Mouse (Mus musculus) kidney, embryonic 14.5 days (tissue): Measurements from ENCODE around the gene Rdm1. TPM values are rescaled to one million over a fixed set of nuclear protein-coding genes. Genes with fewer than 3 reads are reported as not detected.
"Not testable (repeated sequence)": the region's sequence is repeated elsewhere in the genome, so short reads cannot be mapped to it uniquely, and the experiment has no call there.

Source experiments
- ATAC-seq: fragments of 200-750 bp; cut with Nextera tagmentation; 2 replicates; pipeline ENCODE4 v1.8.0; 2017; ENCODE audit warnings: moderate number of reproducible peaks, mild to moderate bottlenecking, moderate TSS enrichment, moderate library complexity; ENCODE audit not compliant: low FRiP score, low TSS enrichment
- H3K27ac ChIP-seq: fragments of 300-500 bp; sonication (generic); 2 replicates; pipeline ENCODE4 v1.5.1; 2014; ENCODE audit warnings: low read depth, mild to moderate bottlenecking, low read length, moderate library complexity, mixed read lengths
- H3K27me3 ChIP-seq: fragments of 300-500 bp; sonication (generic); 2 replicates; pipeline ENCODE4 v1.6.1; 2014; ENCODE audit warnings: mild to moderate bottlenecking, low read length; ENCODE audit not compliant: control insufficient read depth, insufficient read depth
- H3K36me3 ChIP-seq: fragments of 300-500 bp; sonication (generic); 2 replicates; pipeline ENCODE4 v1.6.1; 2014; ENCODE audit warnings: low read length, mixed read lengths; ENCODE audit not compliant: control insufficient read depth, insufficient read depth
- H3K4me1 ChIP-seq: fragments of 300-500 bp; sonication (generic); 2 replicates; pipeline ENCODE4 v1.6.1; 2014; ENCODE audit warnings: low read length, mixed read lengths; ENCODE audit not compliant: control insufficient read depth, insufficient read depth
- H3K4me2 ChIP-seq: fragments of 300-500 bp; sonication (generic); replicated peaks from 2 replicates; pipeline ENCODE4 v1.6.1; 2014; ENCODE audit warnings: low read depth, mild to moderate bottlenecking, low read length
- H3K4me3 ChIP-seq: fragments of 300-500 bp; sonication (generic); 2 replicates; pipeline ENCODE4 v1.5.1; 2014; ENCODE audit warnings: mild to moderate bottlenecking, low read length
- H3K9ac ChIP-seq: fragments of 300-500 bp; sonication (generic); 2 replicates; pipeline ENCODE4 v1.6.1; 2014; ENCODE audit warnings: low read depth, mild to moderate bottlenecking, low read length, moderate library complexity
- H3K9me3 ChIP-seq: fragments of 300-500 bp; sonication (generic); 2 replicates; pipeline ENCODE4 v1.6.1; 2016; ENCODE audit warnings: low read length; ENCODE audit not compliant: control insufficient read depth
- WGBS: fragments of 180-500 bp; shearing (Covaris S2); extraction: QIAGEN DNeasy Blood & Tissue Kit; methylation state at CpG from one replicate; pipeline ENCODE4 v1.1.7; 2014; 5-methylcytosine and 5-hydroxymethylcytosine counted together
- polyA plus RNA-seq: library from polyadenylated mRNA; unstranded; fragments of >200 nt; fragmentation: Nextera tagmentation; extraction: Ambion mirVana; gene quantifications from 2 replicates; pipeline ENCODE4 v1.2.1, GENCODE M21; 2014

Gene Rdm1
- polyA plus RNA-seq, result 31.6 and 35.8 TPM in 2 replicates

DNA sequence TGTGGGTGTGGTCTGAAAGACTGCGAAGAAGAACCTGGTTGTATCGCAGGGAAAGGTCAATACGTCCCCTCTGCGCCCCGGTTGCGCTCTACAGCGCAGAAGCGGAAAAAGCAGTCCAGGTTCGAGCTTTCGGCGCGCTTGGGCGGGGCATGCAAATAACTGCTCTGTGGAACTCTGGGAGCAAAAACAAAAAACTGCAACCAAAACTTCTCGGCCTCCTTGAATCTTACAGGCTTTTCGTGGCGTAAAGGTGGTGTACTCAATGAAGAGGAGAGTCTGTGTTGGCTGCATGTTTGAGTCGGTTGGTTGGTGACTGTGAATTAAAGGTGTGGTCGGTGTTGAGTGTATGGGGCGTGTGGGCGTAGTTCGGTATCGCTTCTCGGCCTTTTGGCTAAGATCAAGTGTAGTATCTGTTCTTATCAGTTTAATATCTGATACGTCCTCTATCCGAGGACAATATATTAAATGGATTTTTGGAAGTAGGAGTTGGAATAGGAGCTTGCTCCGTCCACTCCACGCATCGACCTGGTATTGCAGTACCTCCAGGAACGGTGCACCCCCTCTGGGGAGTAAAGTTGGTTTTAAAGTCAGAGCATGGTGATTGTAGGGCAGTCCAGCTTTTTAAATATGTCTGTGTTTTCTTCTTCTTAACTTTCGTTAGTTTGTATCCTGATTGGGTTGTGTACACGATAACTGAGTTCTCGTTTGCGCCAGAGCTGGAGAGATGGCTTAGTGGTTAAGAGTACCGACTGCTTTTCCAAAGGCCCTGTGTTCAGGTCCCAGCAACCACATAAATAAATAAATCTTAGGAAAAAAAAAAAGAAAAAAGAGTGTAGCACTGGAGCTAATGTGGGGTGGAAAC lies at the start of gene Rdm1:
TSS of gene Rdm1 (plus strand) at position 201 of the 862 bp plus-strand sequence.
- peak within 1 kb of the TSS; percentile 44 for H3K4me3 ChIP-seq
- H3K4me2 ChIP-seq, result peak within 1 kb of the TSS; percentile 65
- no peaks in the 10 kb centered on the region for H3K36me3 ChIP-seq
- 0 out of 2 replicates have a peak, but pooled peaks cover 3% of the 10 kb centered on the region for H3K4me1 ChIP-seq
- no peaks in the 10 kb centered on the region for H3K27me3 ChIP-seq
- WGBS, result under 1% methylated on average over 31 of the region's 34 CpGs
- H3K27ac ChIP-seq, result peak within 1 kb of the TSS; percentile 96
- H3K9me3 ChIP-seq, result no peaks in the 10 kb centered on the region
- H3K9ac ChIP-seq, result peak within 1 kb of the TSS; percentile 68
- ATAC-seq, result peak; percentile 93

DNA sequence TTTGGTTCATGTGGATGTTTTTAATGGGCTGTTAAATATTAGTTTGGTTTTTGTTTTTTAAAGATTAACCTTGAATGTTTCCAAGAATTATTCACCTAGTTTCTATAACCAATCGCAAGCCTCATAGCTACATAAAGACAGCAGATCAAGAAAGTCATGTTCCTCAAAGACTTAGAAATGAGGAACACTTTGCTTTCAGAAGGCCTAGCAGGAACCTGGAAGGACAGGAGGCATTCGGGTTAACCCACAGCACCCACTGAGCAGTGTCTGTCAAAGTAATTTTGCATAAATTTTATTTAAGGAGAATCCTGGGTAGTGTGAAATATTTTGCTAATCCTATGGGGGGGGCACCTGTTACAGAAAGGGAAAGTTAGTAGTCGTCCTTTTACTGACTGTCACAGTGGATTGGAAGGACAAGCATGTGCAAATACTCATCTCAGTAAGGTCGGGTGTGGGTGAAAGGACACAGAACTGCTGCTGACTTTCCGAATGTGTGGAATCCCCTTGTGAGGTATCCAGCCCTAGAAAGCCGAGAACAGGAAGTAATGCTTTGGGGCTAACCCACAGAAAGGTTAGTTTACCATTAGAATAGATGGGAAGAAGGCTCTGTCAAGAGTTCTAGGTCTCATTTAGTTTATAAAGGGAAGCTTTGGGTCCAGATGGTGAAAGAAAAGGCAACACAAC lies 45.8 kb upstream of the Rdm1 start:
- H3K9ac ChIP-seq, result no peak overlapping the region
- H3K4me3 ChIP-seq, result no peak overlapping the region
- H3K36me3 ChIP-seq, result peaks cover 42% of the 10 kb centered on the region
- H3K4me1 ChIP-seq, result no peaks in the 10 kb centered on the region
- H3K4me2 ChIP-seq, result no peak overlapping the region
- no peaks in the 10 kb centered on the region for H3K9me3 ChIP-seq
- ATAC-seq, result no peak
- H3K27ac ChIP-seq, result no peak overlapping the region
- no peaks in the 10 kb centered on the region for H3K27me3 ChIP-seq
- 78% methylated on average over 6 of the region's 6 CpGs for WGBS

DNA sequence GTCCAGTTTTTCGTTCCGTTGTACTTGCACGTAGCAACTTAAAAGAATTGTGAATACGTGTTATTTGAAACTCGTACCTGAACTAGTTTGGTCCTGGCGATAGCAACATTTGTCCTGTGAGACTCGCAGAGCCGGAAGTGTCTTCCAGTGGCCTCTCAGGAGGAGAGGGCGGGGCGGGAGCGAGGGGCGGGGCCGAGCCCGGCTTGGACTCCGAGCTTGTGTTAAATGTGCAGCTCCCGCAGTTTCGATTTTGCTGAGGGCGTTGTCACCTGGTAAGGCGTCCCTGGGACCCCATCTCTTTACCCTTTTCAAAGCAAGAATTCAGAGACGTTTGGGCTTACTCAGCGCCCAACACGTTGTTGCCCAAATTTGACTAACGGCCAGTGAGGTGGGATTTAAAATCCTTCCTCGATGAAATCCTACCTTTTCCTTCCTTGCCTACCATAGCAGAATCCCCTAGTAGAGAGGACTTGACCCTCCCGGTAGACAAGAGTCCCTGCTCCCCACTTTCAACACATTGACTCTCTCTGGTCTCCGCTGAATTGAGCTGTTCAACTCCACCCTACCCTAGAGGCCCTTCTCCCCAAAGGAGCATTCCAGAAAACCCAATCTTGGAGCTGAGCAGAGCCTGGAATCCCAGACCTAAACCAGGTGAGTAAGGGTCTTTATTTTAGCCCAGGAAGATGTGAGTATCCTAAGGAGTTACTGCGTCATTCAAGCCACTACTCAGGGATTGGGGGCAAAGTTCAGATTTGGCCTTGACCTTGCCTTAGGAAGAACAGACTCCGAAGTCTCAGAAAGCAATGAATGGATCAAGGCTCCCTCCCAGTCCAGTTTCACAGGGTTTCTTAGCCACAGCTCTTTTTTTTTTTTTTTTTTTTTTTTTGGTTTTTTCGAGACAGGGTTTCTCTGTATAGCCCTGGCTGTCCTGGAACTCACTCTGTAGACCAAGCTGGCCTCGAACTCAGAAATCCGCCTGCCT lies 44.6 kb upstream of the Rdm1 start, which contains the start of gene Tmem106a:
TSS of gene Tmem106a (plus strand) at position 189 of the 982 bp plus-strand sequence.
- ATAC-seq, result peak; percentile 60; the same call in 1 of the 2 replicates
- Histone ChIP-seq H3K27ac (no peak within 1 kb of the TSS), H3K9me3 (no peaks in the 10 kb centered on the region), H3K4me3 (peak within 1 kb of the TSS; percentile 41), H3K4me1 (no peaks in the 10 kb centered on the region), H3K4me2 (peak within 1 kb of the TSS; percentile 56), H3K27me3 (no peaks in the 10 kb centered on the region), H3K9ac (peak within 1 kb of the TSS; percentile 49), H3K36me3 (peaks cover 31% of the 10 kb centered on the region)
- 19% methylated on average over 30 of the region's 31 CpGs for WGBS

DNA sequence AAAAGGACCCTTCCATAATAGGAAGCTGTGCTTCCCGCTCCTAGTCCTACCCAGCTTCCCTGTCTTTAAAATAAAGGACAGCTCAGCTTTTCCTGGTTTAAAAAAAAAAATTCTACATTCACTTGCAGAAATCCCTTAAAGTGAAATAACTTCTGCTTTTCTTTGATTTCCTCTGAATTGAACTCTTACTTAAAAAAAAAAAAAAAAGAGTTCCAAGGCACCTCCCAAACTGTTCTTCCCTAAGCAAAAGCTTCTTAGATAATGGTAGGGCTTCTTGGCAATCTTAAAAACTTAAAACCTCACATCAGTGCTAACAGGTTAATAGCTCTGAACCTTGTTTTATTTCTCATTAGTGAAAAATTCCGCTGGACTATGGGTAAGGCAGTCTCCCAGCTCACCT lies 43.8 kb upstream of the Rdm1 start:
- 88% methylated on average over 2 of the region's 2 CpGs for WGBS
- Histone ChIP-seq H3K4me3 (no peak overlapping the region), H3K27ac (no peak overlapping the region), H3K4me1 (no peaks in the 10 kb centered on the region), H3K4me2 (no peak overlapping the region), H3K27me3 (no peaks in the 10 kb centered on the region), H3K9ac (no peak overlapping the region), H3K36me3 (peaks cover 22% of the 10 kb centered on the region), H3K9me3 (no peaks in the 10 kb centered on the region)
- no peak for ATAC-seq

DNA sequence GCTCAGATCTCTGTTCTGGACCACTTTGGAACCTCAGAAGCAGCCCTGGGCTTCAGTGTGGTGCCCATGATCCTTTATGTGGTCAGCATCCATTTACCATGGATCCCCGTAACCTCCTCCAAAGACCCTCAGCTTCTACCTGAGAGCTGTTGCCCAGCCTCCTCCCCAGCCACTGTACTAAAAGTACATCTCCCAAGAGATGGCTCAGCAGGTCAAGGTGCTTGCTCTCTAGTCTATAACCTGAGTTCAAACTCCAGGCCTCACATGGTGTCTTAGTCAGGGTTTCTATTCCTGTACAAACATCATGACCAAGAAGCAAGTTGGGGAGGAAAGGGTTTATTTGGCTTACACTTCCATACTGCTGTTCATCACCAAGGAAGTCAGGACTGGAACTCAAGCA lies 42.0 kb upstream of the Rdm1 start:
- not testable (repeated sequence) for H3K4me2 ChIP-seq, H3K9me3 ChIP-seq, H3K36me3 ChIP-seq, ATAC-seq, H3K27me3 ChIP-seq, H3K4me3 ChIP-seq, H3K4me1 ChIP-seq, H3K27ac ChIP-seq, H3K9ac ChIP-seq
- WGBS, result 100% methylated on average over 1 of the region's 1 CpGs

DNA sequence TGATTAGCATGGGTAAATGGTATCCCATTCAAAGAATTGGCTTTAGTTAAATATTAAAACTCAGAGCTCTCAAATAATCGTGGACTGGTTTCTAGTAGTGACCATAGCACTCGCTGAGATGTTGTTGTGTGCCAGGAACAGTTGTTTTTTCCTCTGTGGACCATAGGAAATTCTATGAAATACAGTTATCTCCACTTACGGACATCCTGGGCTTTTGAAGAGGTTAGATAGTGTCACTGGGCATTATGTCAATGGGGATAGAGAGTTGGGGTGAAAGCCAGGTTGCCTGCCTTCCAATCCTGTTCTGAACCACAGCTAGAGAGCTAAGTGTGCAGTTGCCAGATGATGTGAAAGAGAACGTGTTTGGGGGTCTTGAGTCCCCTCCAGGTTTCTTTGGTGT lies 41.2 kb upstream of the Rdm1 start:
- Histone ChIP-seq H3K9me3 (no peaks in the 10 kb centered on the region), H3K27ac (no peak overlapping the region), H3K4me3 (no peak overlapping the region), H3K36me3 (peaks cover 1% of the 10 kb centered on the region; the same call in 1 of the 2 replicates), H3K4me2 (no peak overlapping the region), H3K9ac (no peak overlapping the region), H3K4me1 (no peaks in the 10 kb centered on the region), H3K27me3 (no peaks in the 10 kb centered on the region)
- no peak for ATAC-seq
- 84% methylated on average over 4 of the region's 4 CpGs for WGBS

DNA sequence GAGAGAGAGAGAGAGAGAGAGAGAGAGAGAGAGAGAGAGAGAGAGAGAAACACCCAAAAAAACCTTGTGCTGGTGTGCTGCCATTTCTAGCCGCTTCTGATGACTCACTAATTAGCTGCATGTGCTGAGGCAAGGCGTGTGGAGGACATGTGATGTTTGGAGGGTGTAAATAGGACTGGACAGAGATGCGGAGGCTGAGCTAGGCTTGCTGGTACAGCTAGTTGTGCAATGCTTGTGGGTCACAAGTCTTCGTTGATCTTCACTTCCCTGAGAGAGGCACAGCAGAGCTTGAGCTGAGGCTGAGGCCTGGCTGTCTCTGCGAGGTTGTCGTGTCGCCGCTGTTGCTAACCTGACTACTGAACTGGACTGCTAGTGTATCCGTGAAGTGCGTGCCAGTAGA lies 39.3 kb upstream of the Rdm1 start:
- 90% methylated on average over 10 of the region's 10 CpGs for WGBS
- Histone ChIP-seq H3K27me3 (no peaks in the 10 kb centered on the region), H3K9ac (no peak overlapping the region), H3K36me3 (no peaks in the 10 kb centered on the region; the same call in 1 of the 2 replicates), H3K4me1 (no peaks in the 10 kb centered on the region), H3K9me3 (no peaks in the 10 kb centered on the region), H3K4me2 (no peak overlapping the region), H3K27ac (no peak overlapping the region), H3K4me3 (no peak overlapping the region)
- no peak for ATAC-seq

DNA sequence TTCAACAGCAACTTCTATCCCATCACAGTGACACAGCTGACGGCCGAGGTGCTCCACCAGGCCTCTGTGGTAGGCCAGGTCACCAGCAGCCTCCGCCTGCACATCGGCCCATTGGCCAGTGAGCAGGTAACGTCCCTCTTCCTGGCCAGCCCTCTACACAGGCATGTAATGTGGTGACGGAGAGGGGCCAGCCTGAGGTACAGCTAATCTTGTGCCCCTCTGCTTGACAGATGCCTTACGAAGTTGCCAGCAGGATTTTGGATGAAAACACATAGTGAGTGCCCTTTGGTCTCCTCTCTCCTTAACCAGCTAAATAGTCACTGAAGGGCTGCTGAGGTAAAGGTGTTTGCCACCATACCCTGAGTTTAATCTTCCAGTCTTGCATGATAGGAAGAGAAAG lies 38.1 kb upstream of the Rdm1 start:
- H3K27ac ChIP-seq, result no peak overlapping the region
- WGBS, result 89% methylated on average over 7 of the region's 7 CpGs
- ATAC-seq, result no peak

More for the DNA sequence above, 38.1 kb upstream of the Rdm1 start:
- H3K9me3 ChIP-seq, result no peaks in the 10 kb centered on the region
- H3K4me3 ChIP-seq, result no peak overlapping the region
- no peaks in the 10 kb centered on the region; the same call in 1 of the 2 replicates for H3K36me3 ChIP-seq
- H3K9ac ChIP-seq, result no peak overlapping the region
- no peak overlapping the region for H3K4me2 ChIP-seq
- H3K4me1 ChIP-seq, result no peaks in the 10 kb centered on the region
- no peaks in the 10 kb centered on the region for H3K27me3 ChIP-seq
